Mouse (Mus musculus): ENCODE results near the gene Tmem151b. TPM values are rescaled to one million over a fixed set of nuclear protein-coding genes. Genes with fewer than 3 reads are reported as not detected.

The Tmem151b gene
- polyA plus RNA-seq, 1 experiment from 2014 or later, result 14.3 TPM

DNA sequence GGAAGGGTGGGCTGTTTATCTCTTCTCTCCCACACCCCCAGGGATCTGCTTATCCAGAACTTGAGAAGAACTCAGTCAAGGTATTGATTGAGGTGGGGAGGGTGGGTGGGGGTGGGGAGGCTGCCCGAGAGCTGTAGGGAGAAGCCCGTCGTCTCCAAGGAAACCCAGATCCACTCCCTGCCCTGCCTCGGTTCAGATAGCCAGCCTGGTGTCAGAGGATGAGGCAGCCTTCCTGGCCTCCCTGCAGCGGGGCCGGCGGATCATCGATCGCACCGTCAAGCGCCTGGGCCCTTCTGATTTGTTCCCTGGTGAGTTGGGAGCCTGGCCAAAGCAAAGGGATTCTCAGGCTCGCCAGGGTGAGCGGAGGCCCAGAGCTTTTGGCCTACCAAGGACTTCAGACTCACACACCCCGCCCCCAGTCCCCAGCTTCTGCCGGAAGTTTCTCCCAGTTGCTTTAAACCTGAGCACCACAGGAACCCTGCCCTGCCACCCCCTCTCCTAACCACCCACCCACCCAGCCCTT lies 34.2 kb downstream of the Tmem151b start:
- no peaks in the 10 kb centered on the region for H3K9me3 ChIP-seq (ENCODE audit: control insufficient read depth, low read length)
- 63% methylated on average over 15 of the region's 15 CpGs for WGBS
- H3K27me3 ChIP-seq (ENCODE audit: control insufficient read depth, insufficient read depth, low read length), result no peaks in the 10 kb centered on the region
- H3K9ac ChIP-seq (replicated peaks; ENCODE audit: low read depth, low read length), result no peak overlapping the region
- no peaks in the 10 kb centered on the region for H3K4me1 ChIP-seq (ENCODE audit: control insufficient read depth, insufficient read depth, low read length)
- H3K27ac ChIP-seq (ENCODE audit: low read depth, low read length), result no peak overlapping the region
- H3K4me2 ChIP-seq (ENCODE audit: low read depth, low read length), result no peak overlapping the region
- H3K36me3 ChIP-seq (ENCODE audit: control insufficient read depth, insufficient read depth, low read length), result 0 out of 2 replicates have a peak, but pooled peaks cover 4% of the 10 kb centered on the region
- H3K4me3 ChIP-seq (ENCODE audit: low read depth, low read length), result no peak overlapping the region
- no peak for ATAC-seq (ENCODE audit: low read depth)

GRCm38 (mm10) chr17:45511757-45512156 lies 37.7 kb downstream of the Tmem151b start:
- Histone ChIP-seq H3K4me1 (ENCODE audit: control insufficient read depth, insufficient read depth, low read length) (no peaks in the 10 kb centered on the region), H3K36me3 (ENCODE audit: control insufficient read depth, insufficient read depth, low read length) (peaks cover 8% of the 10 kb centered on the region; the same call in 1 of the 2 replicates), H3K9me3 (ENCODE audit: control insufficient read depth, low read length) (no peaks in the 10 kb centered on the region), H3K27me3 (ENCODE audit: control insufficient read depth, insufficient read depth, low read length) (no peaks in the 10 kb centered on the region), H3K4me2 (ENCODE audit: low read depth, low read length) (no peak overlapping the region), H3K4me3 (ENCODE audit: low read depth, low read length) (no peak overlapping the region), H3K27ac (ENCODE audit: low read depth, low read length) (no peak overlapping the region), H3K9ac (replicated peaks; ENCODE audit: low read depth, low read length) (no peak overlapping the region)
- no peak for ATAC-seq (ENCODE audit: low read depth)
- WGBS, result 93% methylated on average over 4 of the region's 4 CpGs

DNA sequence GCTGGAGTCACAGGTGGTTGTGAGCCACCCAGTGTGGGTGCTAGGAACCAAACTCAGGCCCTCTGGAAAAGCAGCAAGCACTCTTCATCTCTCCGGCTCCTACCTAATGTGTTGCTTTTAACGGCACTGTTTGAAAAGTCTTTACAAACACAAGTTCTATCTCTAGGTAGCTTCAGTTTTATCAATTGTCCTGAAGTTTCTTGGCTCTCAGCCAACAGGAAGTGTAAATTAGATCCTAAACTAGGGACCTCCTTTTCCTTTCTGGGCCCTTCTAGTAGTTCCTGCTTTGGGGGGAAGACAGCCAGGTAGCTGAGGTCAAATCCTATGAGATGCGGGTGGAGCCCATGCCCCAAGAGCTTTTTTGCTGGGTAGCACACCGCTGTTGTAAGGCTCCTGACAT lies 38.6 kb downstream of the Tmem151b start:
- no peak for ATAC-seq (ENCODE audit: low read depth)
- Histone ChIP-seq H3K27ac (ENCODE audit: low read depth, low read length) (no peak overlapping the region), H3K9me3 (ENCODE audit: control insufficient read depth, low read length) (no peaks in the 10 kb centered on the region), H3K9ac (replicated peaks; ENCODE audit: low read depth, low read length) (no peak overlapping the region), H3K4me3 (ENCODE audit: low read depth, low read length) (no peak overlapping the region), H3K27me3 (ENCODE audit: control insufficient read depth, insufficient read depth, low read length) (no peaks in the 10 kb centered on the region), H3K4me1 (ENCODE audit: control insufficient read depth, insufficient read depth, low read length) (no peaks in the 10 kb centered on the region), H3K36me3 (ENCODE audit: control insufficient read depth, insufficient read depth, low read length) (peaks cover 8% of the 10 kb centered on the region; the same call in 1 of the 2 replicates), H3K4me2 (ENCODE audit: low read depth, low read length) (no peak overlapping the region)
- WGBS, result 96% methylated on average over 4 of the region's 4 CpGs

- Histone ChIP-seq H3K9me3 (ENCODE audit: control insufficient read depth, low read length) (no peaks in the 10 kb centered on the region), H3K9ac (replicated peaks; ENCODE audit: low read depth, low read length) (peak within 1 kb of the TSS; percentile 65), H3K27ac (ENCODE audit: low read depth, low read length) (peak within 1 kb of the TSS; percentile 90), H3K36me3 (ENCODE audit: control insufficient read depth, insufficient read depth, low read length) (peaks cover 8% of the 10 kb centered on the region; the same call in 1 of the 2 replicates), H3K4me2 (ENCODE audit: low read depth, low read length) (peak within 1 kb of the TSS; percentile 27), H3K4me1 (ENCODE audit: control insufficient read depth, insufficient read depth, low read length) (no peaks in the 10 kb centered on the region), H3K27me3 (ENCODE audit: control insufficient read depth, insufficient read depth, low read length) (no peaks in the 10 kb centered on the region), H3K4me3 (ENCODE audit: low read depth, low read length) (peak within 1 kb of the TSS; percentile 71)
- ATAC-seq (ENCODE audit: low read depth), result peak; percentile 95
- under 1% methylated on average over 42 of the region's 42 CpGs for WGBS
Measured at GRCm38 (mm10) chr17:45506700-45507189, 42.7 kb downstream of the Tmem151b start, which contains the start of gene Aars2. Aars2 (plus strand) TSS chr17:45506841.

DNA sequence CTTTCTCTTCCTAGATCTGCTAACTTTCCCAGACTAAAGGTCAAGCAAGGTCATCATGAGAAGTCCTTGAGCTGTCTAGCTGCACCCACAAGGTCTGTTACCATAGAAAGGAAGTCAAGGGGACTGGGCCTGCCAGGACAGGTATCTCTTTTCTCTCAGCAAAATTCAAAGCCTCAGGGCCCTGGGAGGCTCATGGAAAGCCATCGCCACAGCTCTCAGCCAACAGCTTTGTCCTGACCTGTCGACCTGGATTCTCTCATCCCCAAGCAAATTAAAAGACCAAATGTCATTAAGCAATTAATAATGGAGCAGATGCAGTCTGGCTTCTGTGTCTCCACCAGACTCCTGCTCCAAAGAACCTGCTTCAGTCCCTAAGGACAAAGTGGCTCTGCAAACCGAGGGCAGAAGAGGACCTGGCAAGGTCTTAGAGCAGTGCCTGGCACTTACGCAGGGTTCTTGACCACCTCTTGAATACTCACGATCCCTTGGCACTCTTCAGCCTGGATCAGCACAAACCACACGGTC lies 43.5 kb downstream of the Tmem151b start:
- ATAC-seq (ENCODE audit: low read depth), result no peak
- Histone ChIP-seq H3K27me3 (ENCODE audit: control insufficient read depth, insufficient read depth, low read length) (no peaks in the 10 kb centered on the region), H3K4me1 (ENCODE audit: control insufficient read depth, insufficient read depth, low read length) (no peaks in the 10 kb centered on the region), H3K36me3 (ENCODE audit: control insufficient read depth, insufficient read depth, low read length) (peaks cover 8% of the 10 kb centered on the region; the same call in 1 of the 2 replicates), H3K27ac (ENCODE audit: low read depth, low read length) (no peak overlapping the region), H3K4me3 (ENCODE audit: low read depth, low read length) (no peak overlapping the region), H3K9ac (replicated peaks; ENCODE audit: low read depth, low read length) (no peak overlapping the region), H3K9me3 (ENCODE audit: control insufficient read depth, low read length) (no peaks in the 10 kb centered on the region), H3K4me2 (ENCODE audit: low read depth, low read length) (no peak overlapping the region)
- WGBS, result 76% methylated on average over 6 of the region's 6 CpGs

GRCm38 (mm10) chr17:45503301-45503973 lies 46.0 kb downstream of the Tmem151b start:
- WGBS, result 65% methylated on average over 5 of the region's 5 CpGs
- H3K9ac ChIP-seq (replicated peaks; ENCODE audit: low read depth, low read length), result no peak overlapping the region
- no peaks in the 10 kb centered on the region for H3K4me1 ChIP-seq (ENCODE audit: control insufficient read depth, insufficient read depth, low read length)
- no peaks in the 10 kb centered on the region for H3K9me3 ChIP-seq (ENCODE audit: control insufficient read depth, low read length)
- no peak overlapping the region for H3K4me3 ChIP-seq (ENCODE audit: low read depth, low read length)
- no peak overlapping the region for H3K27ac ChIP-seq (ENCODE audit: low read depth, low read length)
- no peaks in the 10 kb centered on the region for H3K27me3 ChIP-seq (ENCODE audit: control insufficient read depth, insufficient read depth, low read length)
- ATAC-seq (ENCODE audit: low read depth), result no peak
- H3K4me2 ChIP-seq (ENCODE audit: low read depth, low read length), result no peak overlapping the region
- H3K36me3 ChIP-seq (ENCODE audit: control insufficient read depth, insufficient read depth, low read length), result no peaks in the 10 kb centered on the region

DNA sequence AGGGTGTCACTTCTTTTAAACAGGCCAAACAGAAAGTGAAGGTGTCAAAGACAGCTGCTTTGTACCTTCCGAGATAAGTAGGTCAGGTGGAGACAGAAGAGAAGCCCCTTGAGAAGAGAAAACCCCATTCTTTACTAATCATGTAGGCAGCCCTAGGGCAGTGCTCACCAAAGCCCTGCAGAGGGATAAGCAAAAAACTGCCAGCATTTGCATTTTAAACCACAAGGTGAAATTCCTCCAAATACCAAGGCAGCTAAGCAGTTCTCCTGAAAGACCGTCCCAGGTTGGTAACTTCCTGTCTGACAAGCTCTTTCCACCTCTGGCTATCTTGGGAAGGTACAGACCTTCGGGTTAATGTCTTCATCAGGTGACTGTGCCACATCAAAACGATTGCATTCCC lies 47.2 kb downstream of the Tmem151b start:
- no peak for ATAC-seq (ENCODE audit: low read depth)
- Histone ChIP-seq H3K27ac (ENCODE audit: low read depth, low read length) (no peak overlapping the region), H3K9ac (replicated peaks; ENCODE audit: low read depth, low read length) (no peak overlapping the region), H3K4me3 (ENCODE audit: low read depth, low read length) (no peak overlapping the region), H3K4me2 (ENCODE audit: low read depth, low read length) (no peak overlapping the region), H3K27me3 (ENCODE audit: control insufficient read depth, insufficient read depth, low read length) (no peaks in the 10 kb centered on the region), H3K4me1 (ENCODE audit: control insufficient read depth, insufficient read depth, low read length) (no peaks in the 10 kb centered on the region), H3K36me3 (ENCODE audit: control insufficient read depth, insufficient read depth, low read length) (no peaks in the 10 kb centered on the region), H3K9me3 (ENCODE audit: control insufficient read depth, low read length) (no peaks in the 10 kb centered on the region)
- WGBS, result 68% methylated on average over 4 of the region's 4 CpGs

DNA sequence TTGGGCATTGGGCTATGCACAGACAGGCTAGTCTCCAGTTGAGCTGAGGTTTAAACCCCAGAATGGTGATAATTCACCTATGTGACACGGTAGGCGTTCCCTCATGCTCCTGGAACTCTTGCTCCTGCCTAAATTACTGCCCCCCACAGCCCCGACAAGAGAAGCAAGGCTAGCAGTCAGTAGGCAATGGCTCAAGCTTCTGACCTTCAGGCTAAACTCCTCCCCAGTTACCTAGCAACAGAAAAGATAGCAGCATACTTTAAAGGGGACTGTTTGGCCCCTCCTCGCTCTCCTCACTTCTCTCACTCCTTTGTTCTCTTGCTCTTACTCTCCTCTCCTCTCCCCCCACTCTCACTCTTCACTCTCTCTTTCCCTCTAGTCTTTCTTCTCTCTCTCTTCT lies 48.5 kb downstream of the Tmem151b start:
- WGBS, result 19% methylated on average over 4 of the region's 4 CpGs
- Histone ChIP-seq H3K27ac (ENCODE audit: low read depth, low read length) (no peak overlapping the region), H3K9ac (replicated peaks; ENCODE audit: low read depth, low read length) (no peak overlapping the region), H3K9me3 (ENCODE audit: control insufficient read depth, low read length) (no peaks in the 10 kb centered on the region), H3K4me2 (ENCODE audit: low read depth, low read length) (no peak overlapping the region), H3K36me3 (ENCODE audit: control insufficient read depth, insufficient read depth, low read length) (no peaks in the 10 kb centered on the region), H3K4me1 (ENCODE audit: control insufficient read depth, insufficient read depth, low read length) (no peaks in the 10 kb centered on the region), H3K4me3 (ENCODE audit: low read depth, low read length) (no peak overlapping the region), H3K27me3 (ENCODE audit: control insufficient read depth, insufficient read depth, low read length) (no peaks in the 10 kb centered on the region)
- ATAC-seq (ENCODE audit: low read depth), result no peak

- Histone ChIP-seq H3K4me2 (ENCODE audit: low read depth, low read length) (no peak overlapping the region), H3K9me3 (ENCODE audit: control insufficient read depth, low read length) (no peaks in the 10 kb centered on the region), H3K27ac (ENCODE audit: low read depth, low read length) (no peak overlapping the region), H3K4me1 (ENCODE audit: control insufficient read depth, insufficient read depth, low read length) (no peaks in the 10 kb centered on the region), H3K9ac (replicated peaks; ENCODE audit: low read depth, low read length) (no peak overlapping the region), H3K36me3 (ENCODE audit: control insufficient read depth, insufficient read depth, low read length) (no peaks in the 10 kb centered on the region), H3K4me3 (ENCODE audit: low read depth, low read length) (no peak overlapping the region), H3K27me3 (ENCODE audit: control insufficient read depth, insufficient read depth, low read length) (no peaks in the 10 kb centered on the region)
- WGBS, result 48% methylated on average over 2 of the region's 2 CpGs
- ATAC-seq (ENCODE audit: low read depth), result no peak
Measured at GRCm38 (mm10) chr17:45499516-45499915, 50.0 kb downstream of the Tmem151b start.

Data from neural tube, embryonic 14.5 days (tissue).